Mouse (Mus musculus) CH12.LX (cell line): ENCODE results near the gene Nup210l. TPM values are rescaled to one million over a fixed set of nuclear protein-coding genes. Genes with fewer than 3 reads are reported as not detected.

Experiments used
- DNase-seq: peaks from one replicate; pipeline ENCODE4 v3.0.0-alpha.2; 2013; ENCODE audit errors: extremely low read depth
- H3K27ac ChIP-seq: 2 replicates; pipeline ENCODE4 v1.5.1; 2012; ENCODE audit warnings: low read depth, mild to moderate bottlenecking, control low read depth, moderate library complexity; ENCODE audit not compliant: insufficient read depth
- H3K27me3 ChIP-seq: replicated peaks from 2 replicates; pipeline ENCODE3; 2012; ENCODE audit warnings: inconsistent platforms
- H3K36me3 ChIP-seq, 2 experiments: replicated peaks in 1 of 2; 2 replicates each; pipeline versions ENCODE3 to v1.6.1; 2012; ENCODE audit warnings: inconsistent platforms in 1 of 2, low read length in 1 of 2, mild to moderate bottlenecking in 1 of 2, mixed read lengths in 1 of 2, moderate library complexity in 1 of 2; ENCODE audit not compliant: control insufficient read depth in 1 of 2, insufficient read depth in 1 of 2
- H3K4me1 ChIP-seq, 2 experiments: 2 replicates each; pipeline ENCODE4 v1.6.1; 2012; ENCODE audit warnings: inconsistent platforms in 1 of 2, moderate library complexity in 1 of 2; ENCODE audit not compliant: insufficient read depth in 2 of 2, control insufficient read depth in 1 of 2
- H3K4me2 ChIP-seq: 2 replicates; pipeline ENCODE4 v1.6.1; 2012; ENCODE audit warnings: low read depth, mild to moderate bottlenecking, control low read depth; ENCODE audit not compliant: poor library complexity, insufficient read depth, severe bottlenecking
- H3K4me3 ChIP-seq, 3 experiments: fragments of 150-350 bp in 1 of 3; sonication (generic) in 1 of 3; replicated peaks in 1 of 3; 2 replicates each; pipeline versions ENCODE3 to v1.5.1; 2011 to 2012; ENCODE audit warnings: low read depth in 2 of 3, low read length in 2 of 3, mild to moderate bottlenecking in 2 of 3, moderate library complexity in 2 of 3, control low read depth in 1 of 3, improper control_type of control experiment in 1 of 3, inconsistent platforms in 1 of 3, mixed read lengths in 1 of 3; ENCODE audit not compliant: poor library complexity in 1 of 3
- H3K79me2 ChIP-seq: replicated peaks from 2 replicates; pipeline ENCODE4 v1.6.1; 2012; ENCODE audit warnings: mild to moderate bottlenecking, moderate library complexity; ENCODE audit not compliant: control insufficient read depth, poor library complexity, insufficient read depth, severe bottlenecking; ENCODE audit errors: extremely low read depth
- H3K9ac ChIP-seq: 2 replicates; pipeline ENCODE4 v1.6.1; 2012; ENCODE audit warnings: low read depth, mild to moderate bottlenecking, control low read depth, moderate library complexity; ENCODE audit not compliant: insufficient read depth
- H3K9me3 ChIP-seq: replicated peaks from 2 replicates; pipeline ENCODE3; 2012; ENCODE audit warnings: low read length, inconsistent platforms, mixed read lengths
- BHLHE40 ChIP-seq: IDR thresholded peaks from 2 replicates; pipeline ENCODE4 v1.6.1; 2011; ENCODE audit warnings: mild to moderate bottlenecking, low read depth, low read length, improper control_type of control experiment
- CHD1 ChIP-seq: IDR thresholded peaks from 2 replicates; pipeline ENCODE4 v1.6.1; 2012; ENCODE audit warnings: low read depth, low read length, improper control_type of control experiment, inconsistent platforms
- E2F4 ChIP-seq: IDR thresholded peaks from 2 replicates; pipeline ENCODE4 v1.6.1; 2011; ENCODE audit warnings: low read depth, low read length, improper control_type of control experiment; ENCODE audit not compliant: insufficient replicate concordance
- ELF1 ChIP-seq: IDR thresholded peaks from 2 replicates; pipeline ENCODE4 v1.6.1; 2014; ENCODE audit warnings: low read depth, mild to moderate bottlenecking, inconsistent platforms, low read length, improper control_type of control experiment
- EP300 ChIP-seq: IDR thresholded peaks from 2 replicates; pipeline ENCODE4 v1.6.1; 2011; ENCODE audit warnings: low read length, improper control_type of control experiment
- ETS1 ChIP-seq: conservative IDR thresholded peaks from 2 replicates; pipeline ENCODE4 v1.6.1; 2012; ENCODE audit warnings: low read depth, mild to moderate bottlenecking, inconsistent platforms, low read length, improper control_type of control experiment, moderate library complexity
- GABPA ChIP-seq: IDR thresholded peaks from 2 replicates; pipeline ENCODE4 v1.6.1; 2012; ENCODE audit warnings: low read depth, low read length, improper control_type of control experiment, inconsistent platforms; ENCODE audit not compliant: insufficient replicate concordance
- IRF4 ChIP-seq: IDR thresholded peaks from 2 replicates; pipeline ENCODE4 v1.6.1; 2014; ENCODE audit warnings: low read depth, mild to moderate bottlenecking, inconsistent platforms, low read length, improper control_type of control experiment
- JUN ChIP-seq: IDR thresholded peaks from 2 replicates; pipeline ENCODE4 v1.6.1; 2011; ENCODE audit warnings: low read depth, mild to moderate bottlenecking, low read length, improper control_type of control experiment, moderate library complexity; ENCODE audit not compliant: insufficient read depth
- JUND ChIP-seq: conservative IDR thresholded peaks from 2 replicates; pipeline ENCODE4 v1.6.1; 2011; ENCODE audit warnings: low read depth, low read length, improper control_type of control experiment
- MAFK ChIP-seq: IDR thresholded peaks from 2 replicates; pipeline ENCODE4 v1.6.1; 2011; ENCODE audit warnings: low read length, improper control_type of control experiment; ENCODE audit not compliant: insufficient replicate concordance
- MAX ChIP-seq: IDR thresholded peaks from 2 replicates; pipeline ENCODE4 v1.6.1; 2011; ENCODE audit warnings: low read length, improper control_type of control experiment
- MAZ ChIP-seq: IDR thresholded peaks from 2 replicates; pipeline ENCODE4 v1.6.1; 2012; ENCODE audit warnings: low read depth, mild to moderate bottlenecking, inconsistent platforms, low read length, improper control_type of control experiment, moderate library complexity
- MEF2A ChIP-seq: IDR thresholded peaks from 2 replicates; pipeline ENCODE4 v1.6.1; 2014; ENCODE audit warnings: low read depth, mild to moderate bottlenecking, inconsistent platforms, low read length, improper control_type of control experiment, borderline replicate concordance
- MXI1 ChIP-seq: IDR thresholded peaks from 2 replicates; pipeline ENCODE4 v1.6.1; 2011; ENCODE audit warnings: mild to moderate bottlenecking, low read depth, low read length, improper control_type of control experiment
- NELFE ChIP-seq: IDR thresholded peaks from 2 replicates; pipeline ENCODE4 v1.6.1; 2011; ENCODE audit warnings: low read depth, low read length, improper control_type of control experiment
- NRF1 ChIP-seq: IDR thresholded peaks from 2 replicates; pipeline ENCODE4 v1.6.1; 2014; ENCODE audit warnings: low read depth, mild to moderate bottlenecking, inconsistent platforms, low read length, improper control_type of control experiment, moderate library complexity
- PAX5 ChIP-seq: IDR thresholded peaks from 2 replicates; pipeline ENCODE4 v1.6.1; 2012; ENCODE audit warnings: low read length, inconsistent platforms, mixed read lengths
- POLR2A ChIP-seq: IDR thresholded peaks from 2 replicates; pipeline ENCODE4 v1.6.1; 2011; ENCODE audit warnings: low read depth, mild to moderate bottlenecking, improper control_type of control experiment, low read length
- RAD21 ChIP-seq: IDR thresholded peaks from 2 replicates; pipeline ENCODE4 v1.6.1; 2011; ENCODE audit warnings: low read depth, mild to moderate bottlenecking, low read length, improper control_type of control experiment, moderate library complexity
- SIN3A ChIP-seq: IDR thresholded peaks from 2 replicates; pipeline ENCODE4 v1.6.1; 2012; ENCODE audit warnings: low read length, improper control_type of control experiment, inconsistent platforms
- SMC3 ChIP-seq: IDR thresholded peaks from 2 replicates; pipeline ENCODE4 v1.6.1; 2011; ENCODE audit warnings: low read depth, low read length, improper control_type of control experiment
- TBP ChIP-seq: conservative IDR thresholded peaks from 2 replicates; pipeline ENCODE4 v1.6.1; 2011; ENCODE audit warnings: low read depth, low read length, improper control_type of control experiment
- TCF12 ChIP-seq: IDR thresholded peaks from 2 replicates; pipeline ENCODE4 v1.6.1; 2014; ENCODE audit warnings: low read depth, mild to moderate bottlenecking, inconsistent platforms, low read length, improper control_type of control experiment
- UBTF ChIP-seq: IDR thresholded peaks from 2 replicates; pipeline ENCODE4 v1.6.1; 2012; ENCODE audit warnings: low read depth, mild to moderate bottlenecking, inconsistent platforms, low read length, improper control_type of control experiment, moderate library complexity
- USF2 ChIP-seq: conservative IDR thresholded peaks from 2 replicates; pipeline ENCODE4 v1.6.1; 2011; ENCODE audit warnings: low read depth, low read length, improper control_type of control experiment
- ZKSCAN1 ChIP-seq: IDR thresholded peaks from 2 replicates; pipeline ENCODE4 v1.6.1; 2012; ENCODE audit warnings: low read depth, inconsistent platforms, low read length, improper control_type of control experiment, borderline replicate concordance
- ZMIZ1 ChIP-seq: IDR thresholded peaks from 2 replicates; pipeline ENCODE4 v1.6.1; 2012; ENCODE audit warnings: low read depth, mild to moderate bottlenecking, inconsistent platforms, low read length, improper control_type of control experiment
- ZNF384 ChIP-seq: IDR thresholded peaks from 2 replicates; pipeline ENCODE4 v1.6.1; 2012; ENCODE audit warnings: low read depth, low read length, improper control_type of control experiment, inconsistent platforms
- dilution Hi-C: fragments of 300-500 bp; cut with MboI; formaldehyde crosslinking; loops from 2 replicates; pipeline ENCODE4 v1.14.3; 2020; ENCODE audit warnings: low sequenced_read_pairs; ENCODE audit not compliant: extremely low pct_unique_long_range_greater_than_20kb, extremely low pct_ligation_motif_present
- in situ Hi-C: fragments of 300-500 bp; cut with MboI; formaldehyde crosslinking; loops from 3 replicates; pipeline ENCODE4 v1.14.3; 2019; ENCODE audit warnings: low sequenced_read_pairs, low pct_ligation_motif_present, low pct_unique_long_range_greater_than_20kb, mixed read lengths
- polyA plus RNA-seq: library from polyadenylated mRNA; unstranded; fragments of >175 nt; gene quantifications from 2 replicates; pipeline ENCODE4 v1.2.1, GENCODE M21; 2012; ENCODE audit warnings: low read depth; ENCODE audit not compliant: insufficient read length
- total RNA-seq, 2 experiments: library from RNA; depleted of rRNA; stranded (reverse); fragments of 300-350 nt in 1 of 2; fragments of >200 nt in 1 of 2; gene quantifications; 2 replicates each; pipeline ENCODE4 v1.2.3; 2012 to 2014

Nup210l gene
- total and polyA plus RNA-seq, 3 experiments, result 0.42 to 0.47 (median 0.43) TPM

GRCm38 (mm10) chr3:90213377-90213866, 109.5 kb downstream of the Nup210l start, which contains the start of the genes Rps27 and Rab13 (continued):
- no peak for TF ChIP-seq JUN
- TF ChIP-seq ETS1, result 0 out of 2 replicates have a peak, but pooled peaks have one; percentile 2
- no peak for TF ChIP-seq E2F4
- TF ChIP-seq UBTF, result no peak
- TF ChIP-seq NELFE, result peak; percentile 100
- peak; percentile 97 for TF ChIP-seq ELF1
- TF ChIP-seq GABPA, result no peak; the same call in 1 of the 2 replicates
- peak; percentile 86; the same call in 1 of the 2 replicates for TF ChIP-seq MXI1
- TF ChIP-seq POLR2A, result peak; percentile 99
- no peak for TF ChIP-seq RAD21
- TF ChIP-seq USF2, result no peak
- TF ChIP-seq TCF12, result peak; percentile 80
- TF ChIP-seq MEF2A, result peak; percentile 75
- peak; percentile 74 for TF ChIP-seq MAX
- TF ChIP-seq JUND, result 0 out of 2 replicates have a peak, but pooled peaks have one; percentile 26
- TF ChIP-seq EP300, result no peak
- TF ChIP-seq SIN3A, result peak; percentile 94
- TF ChIP-seq TBP, result peak; percentile 99
- TF ChIP-seq IRF4, result no peak; the same call in 1 of the 2 replicates
- TF ChIP-seq MAZ, result no peak

DNA sequence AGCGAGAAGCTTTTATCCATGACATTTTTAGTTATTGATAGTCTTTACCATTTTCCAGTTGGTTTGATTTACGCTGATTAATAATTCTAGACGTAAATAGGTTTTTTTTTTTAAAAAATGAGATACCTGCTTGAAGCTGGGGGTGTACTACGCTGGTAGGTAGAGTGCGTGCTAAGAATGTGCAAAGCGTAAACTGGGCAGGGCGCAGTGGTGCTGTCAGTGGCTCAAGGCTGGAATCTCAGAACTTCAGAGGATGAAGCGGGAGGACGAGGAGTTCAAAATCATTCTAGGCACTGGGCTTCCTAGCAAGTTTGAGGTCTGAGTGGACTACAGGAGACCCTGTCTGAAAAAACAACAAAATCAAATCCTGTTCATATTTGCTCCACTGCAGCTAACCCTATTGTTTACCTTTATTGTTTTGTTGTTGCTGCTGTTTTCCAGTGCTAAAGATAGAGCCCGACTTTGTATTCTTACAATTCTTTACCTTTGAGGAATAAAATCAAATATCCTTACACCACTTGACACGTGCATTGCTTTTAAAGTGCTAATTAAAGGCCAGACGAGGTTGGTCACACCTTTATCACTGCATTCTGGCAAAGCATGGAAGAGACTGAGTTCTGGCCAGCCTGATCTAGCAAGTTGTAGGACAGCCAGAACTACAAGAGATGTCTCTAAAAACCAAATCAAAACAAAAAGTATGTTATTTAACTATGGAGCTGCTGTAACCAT, 110.2 kb downstream of the Nup210l start:
- in situ Hi-C loops (no loop called here), dilution Hi-C loops (no loop called here)
- peak overlapping the region; percentile 75 for H3K9ac ChIP-seq
- peaks cover 23 to 34% of the 10 kb centered on the region in 2 experiments for H3K36me3 ChIP-seq
- H3K4me3 ChIP-seq, result peak overlapping the region; percentile 62 to 69 (median 66)
- no peak overlapping the region for H3K27ac ChIP-seq
- H3K9me3 ChIP-seq, result no peaks in the 10 kb centered on the region
- H3K27me3 ChIP-seq, result no peaks in the 10 kb centered on the region
- peak overlapping the region; percentile 99 for H3K4me2 ChIP-seq
- DNase-seq, result no peak
- H3K4me1 ChIP-seq, result peaks cover 0 to 28% of the 10 kb centered on the region in 2 experiments; a peak in 2 of 4 replicates
- TF ChIP-seq NRF1, result no peak
- TF ChIP-seq PAX5, result no peak
- TF ChIP-seq ZKSCAN1, result no peak
- TF ChIP-seq ZNF384, result peak; percentile 38; the same call in 1 of the 2 replicates
- TF ChIP-seq POLR2A, result no peak
- TF ChIP-seq MXI1, result no peak; the same call in 1 of the 2 replicates
- no peak for TF ChIP-seq SMC3
- no peak for TF ChIP-seq TCF12
- no peak for TF ChIP-seq MAFK
- TF ChIP-seq SIN3A, result 0 out of 2 replicates have a peak, but pooled peaks have one; percentile 3
- no peak for TF ChIP-seq MAZ
- TF ChIP-seq CHD1, result no peak
- no peak for TF ChIP-seq BHLHE40
- no peak for TF ChIP-seq ZMIZ1
- TF ChIP-seq, all 38 proteins: peak for 2
- peaks cover 35% of the 10 kb centered on the region for H3K79me2 ChIP-seq
